Mouse (Mus musculus) CD8-positive naive resting alpha-beta T cell, adult 57 days (primary cell): ENCODE results near the gene Slc25a20. TPM values are rescaled to one million over a fixed set of nuclear protein-coding genes. Genes with fewer than 3 reads are reported as not detected.

Source experiments
- total RNA-seq: library from RNA; stranded (reverse); gene quantifications from one replicate; pipeline ENCODE4 v1.2.4, GENCODE M21; 2023

The Slc25a20 gene
- total RNA-seq = 25.3 TPM

DNA sequence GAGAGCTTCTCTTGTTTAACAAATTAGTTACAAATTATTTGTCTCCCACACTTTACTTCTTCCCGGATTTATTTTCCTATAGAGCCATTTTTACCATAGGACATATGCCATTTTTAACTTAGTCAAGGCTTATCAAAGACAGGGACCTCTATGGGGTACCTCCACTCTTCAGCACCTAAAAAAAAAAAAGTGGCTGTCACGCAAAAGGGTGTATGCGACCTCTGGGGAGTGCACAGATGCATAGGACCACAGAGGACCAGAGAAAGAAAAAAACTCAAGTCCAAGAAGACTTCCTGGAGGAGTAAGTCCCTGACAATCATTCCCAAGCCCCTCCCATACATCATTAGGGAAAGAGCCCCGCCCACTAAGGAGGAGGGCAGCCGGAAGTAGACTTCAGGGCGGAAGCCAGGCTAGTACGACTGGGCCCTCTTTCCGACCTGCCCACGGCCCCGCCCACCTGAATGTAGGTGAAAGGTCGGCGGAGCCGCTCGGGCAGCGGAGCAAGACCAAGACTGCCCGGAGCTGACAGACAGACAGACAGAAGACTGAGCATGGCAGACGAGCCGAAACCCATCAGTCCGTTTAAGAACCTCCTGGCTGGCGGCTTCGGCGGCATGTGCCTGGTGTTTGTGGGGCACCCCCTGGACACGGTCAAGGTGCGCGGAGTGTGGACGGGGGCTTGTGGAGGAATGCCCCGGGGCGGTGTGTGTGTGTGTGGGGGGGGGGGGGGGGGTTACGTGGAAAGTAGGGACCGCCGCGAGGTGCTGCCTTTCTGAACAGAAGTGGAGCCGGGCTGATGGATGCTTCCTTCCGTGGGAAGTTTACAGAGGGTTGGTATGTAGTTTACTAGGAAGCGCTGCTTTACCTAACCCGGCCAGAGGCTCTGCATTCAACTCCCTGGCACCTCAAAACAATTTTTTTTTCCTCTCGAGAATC is at the start of gene Slc25a20:
TSS of gene Slc25a20 (plus strand) at position 412 of the 936 bp plus-strand sequence.

DNA sequence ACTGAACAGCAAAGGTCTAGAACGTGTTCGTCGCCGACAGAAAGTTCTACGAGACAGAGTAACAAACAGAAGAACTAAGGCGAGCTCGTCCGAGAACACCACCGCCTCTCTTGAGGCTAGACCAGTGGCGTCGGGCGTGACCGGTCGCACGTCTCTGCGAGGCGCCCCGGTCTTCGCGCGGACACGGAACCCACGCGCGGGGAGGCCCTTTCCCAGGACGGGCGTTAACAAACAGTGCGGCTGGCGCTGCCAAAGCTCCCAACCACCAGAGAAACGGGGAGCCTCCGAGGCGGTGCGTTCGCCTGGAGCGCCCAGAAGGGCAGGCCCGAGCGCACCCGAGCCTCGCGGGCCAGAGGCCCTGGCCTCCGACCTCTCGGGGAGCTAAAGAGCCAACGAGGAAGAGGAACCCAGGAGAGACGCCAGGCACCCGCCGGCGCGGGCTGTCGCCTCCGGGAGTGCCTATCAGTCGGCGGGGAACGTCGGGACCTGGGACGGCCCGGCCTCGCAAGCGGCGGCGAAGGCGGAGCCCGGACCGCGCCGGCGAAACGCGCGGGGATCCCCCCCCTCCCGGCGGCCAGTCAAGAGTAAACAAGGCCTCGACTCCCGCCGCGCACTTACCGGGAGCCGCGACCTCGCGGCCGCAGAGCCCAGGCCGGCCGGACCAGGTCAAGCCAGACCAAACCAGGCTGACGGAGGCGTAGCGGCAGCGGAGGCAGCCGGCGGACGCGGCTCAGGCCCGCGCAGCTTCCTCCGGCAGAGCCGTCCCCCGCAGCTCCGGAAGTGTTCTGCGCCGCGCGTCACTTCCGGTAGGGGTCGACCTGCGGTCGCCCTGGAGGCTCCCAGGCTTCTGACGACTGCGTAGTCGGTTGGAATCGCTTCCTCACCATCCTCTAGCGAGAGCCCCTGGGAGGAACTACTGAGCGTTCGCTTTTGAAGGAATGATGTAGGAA is 13.0 kb upstream of the Slc25a20 start, which contains the start of gene Arih2:
TSS of gene Arih2 (minus strand) at position 776 of the 950 bp plus-strand sequence.

DNA sequence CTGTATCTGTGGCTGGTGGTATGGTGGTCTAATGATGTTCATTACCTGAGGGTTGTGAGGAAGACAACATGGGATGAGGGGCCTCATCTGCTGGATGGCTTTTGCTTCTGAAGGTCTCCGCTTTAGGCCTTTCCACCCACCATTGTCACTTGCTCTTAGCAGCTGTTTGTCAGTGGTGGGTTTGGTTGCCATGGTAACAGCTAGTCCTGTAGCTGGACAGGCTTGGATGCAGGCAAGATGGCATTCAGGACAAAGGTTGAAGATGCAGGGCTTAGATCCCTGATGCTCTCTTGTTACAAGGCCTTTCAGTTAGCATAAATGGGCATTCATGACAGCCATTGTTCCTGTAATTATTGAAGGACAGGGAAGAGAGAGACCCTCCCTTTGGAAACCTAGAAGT is 27.2 kb downstream of the Slc25a20 start, which contains the start of gene Prkar2a:
TSS of gene Prkar2a (plus strand) at position 209 of the 400 bp plus-strand sequence.

Other genes with a start within 250 kb of the Slc25a20 start
- gene Ccdc36, start 233.6 kb upstream of the Slc25a20 start, total RNA-seq = not detected
- gene BC048562, start 225.6 kb upstream of the Slc25a20 start, total RNA-seq = not detected
- gene Ccdc71, start 201.6 kb upstream of the Slc25a20 start, total RNA-seq = 35.5 TPM
- gene Klhdc8b, start 200.5 kb upstream of the Slc25a20 start, total RNA-seq = 5.8 TPM
- 0.15 TPM for gene Lamb2, start 182.4 kb upstream of the Slc25a20 start, total RNA-seq
- gene Usp19, start 171.5 kb upstream of the Slc25a20 start, total RNA-seq = 285 TPM
- gene Qars, start 154.4 kb upstream of the Slc25a20 start, total RNA-seq = 183 TPM
- 225 TPM for gene Qrich1, start 145.3 kb upstream of the Slc25a20 start, total RNA-seq
- gene Impdh2, start 101.8 kb upstream of the Slc25a20 start, total RNA-seq = 196 TPM
- gene Ndufaf3, start 94.7 kb upstream of the Slc25a20 start, total RNA-seq = 22.9 TPM
- gene Dalrd3, start 92.2 kb upstream of the Slc25a20 start, total RNA-seq = 55.2 TPM
- 29.0 TPM for gene Wdr6, start 83.3 kb upstream of the Slc25a20 start, total RNA-seq
- 9.7 TPM for gene P4htm, start 64.4 kb upstream of the Slc25a20 start, total RNA-seq
- gene Arih2, start 12.7 kb upstream of the Slc25a20 start, total RNA-seq = 133 TPM
- gene Prkar2a, start 27.2 kb downstream of the Slc25a20 start, total RNA-seq = 10.3 TPM
- gene Ip6k2, start 121.7 kb downstream of the Slc25a20 start, total RNA-seq = 100 TPM
- 9.4 TPM for gene Nckipsd, start 146.3 kb downstream of the Slc25a20 start, total RNA-seq
- gene Celsr3, start 164.2 kb downstream of the Slc25a20 start, total RNA-seq = not detected
- gene Slc26a6, start 191.2 kb downstream of the Slc25a20 start, total RNA-seq = 27.2 TPM